Mouse (Mus musculus) left cerebral cortex, postnatal 14 days (tissue): ENCODE data around the gene Cenph. TPM values are rescaled to one million over a fixed set of nuclear protein-coding genes. Genes with fewer than 3 reads are reported as not detected.
A peak's percentile ranks its signal among the peaks of the same experiment; 100 is the strongest.
"Not testable (repeated sequence)": the region's sequence is repeated elsewhere in the genome, so short reads cannot be mapped to it uniquely, and the experiment has no call there.

Experiments
- DNase-seq, 2 experiments: peaks; one replicate each; pipeline ENCODE4 v3.0.0; 2021 to 2022; ENCODE audit warnings: low spot score in 2 of 2, mixed read lengths in 1 of 2
- intact Hi-C: fragments of 180-260 bp; cut with DNase I; formaldehyde crosslinking; loops from one replicate; pipeline ENCODE4 v1.15.1; 2025
- long read RNA-seq, 2 experiments: library from polyadenylated mRNA; stranded (forward); transcript quantifications; one replicate each; pipeline ENCODE4 v2.0.0; 2021
- total RNA-seq, 2 experiments: library from RNA; stranded (reverse); gene quantifications; 2 replicates each; pipeline ENCODE4 v1.2.3; 2021

Cenph gene
- total RNA-seq: under 1 TPM; 0.66 to 0.72 TPM
- long read RNA-seq, experiment 1, partial matches to known transcripts: 1 of 1 reads
- long read RNA-seq, experiment 1, other reads (novel, unspliced or antisense): 0 of 1 reads
- long read RNA-seq, experiment 2: 0 reads

DNA sequence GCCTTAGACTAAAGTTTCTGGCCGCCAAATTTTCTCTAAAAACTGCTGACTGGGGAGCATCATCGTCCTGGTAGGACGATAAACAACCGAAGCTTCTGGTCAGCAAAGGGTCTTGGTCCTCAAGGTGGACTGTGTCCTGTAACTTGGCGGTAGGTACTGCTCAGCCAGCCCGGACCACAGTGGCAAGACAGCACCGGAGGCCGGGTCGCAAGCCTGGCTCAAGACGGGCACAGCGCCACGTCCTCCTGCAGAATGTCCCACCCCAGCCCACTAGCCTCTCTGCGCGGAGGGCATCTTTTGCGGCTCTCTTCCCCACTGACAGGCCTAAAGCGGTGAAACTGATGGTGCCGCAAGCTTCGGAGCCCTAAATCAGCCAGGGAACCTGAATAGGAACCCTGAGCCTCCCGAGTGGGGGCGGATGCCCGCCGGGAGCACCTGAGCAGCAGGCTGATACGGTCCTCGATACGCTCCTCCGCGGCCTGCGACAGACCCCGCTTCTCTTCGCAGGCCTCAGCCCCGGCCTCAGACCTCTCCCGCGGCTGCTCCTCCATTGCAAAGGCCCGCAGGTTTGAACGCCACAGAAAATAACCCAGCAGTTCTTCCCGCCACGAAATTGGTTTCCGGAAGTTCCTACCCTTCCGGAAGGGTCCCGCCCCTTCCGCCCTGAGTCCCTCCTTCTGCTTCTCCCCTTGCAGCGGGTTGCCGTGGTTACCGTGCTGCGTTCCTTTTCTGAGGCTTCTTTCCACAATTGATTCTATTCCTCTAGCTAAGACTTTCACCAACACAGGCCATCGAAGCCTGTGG is at the start of gene Cenph:
Gene Cenph, minus strand, starts transcription at position 648 of the 804 bp plus-strand sequence.
- DNase-seq: peak; percentile 71 to 80
- intact Hi-C loops: no loop called here

GRCm38 (mm10) chr13:100824916-100825315 is 49.2 kb upstream of the Cenph start:
- intact Hi-C loops: loop anchor here (10.0 kb wide), 1 partner anchor 110 kb away; no protein-coding TSS in a partner anchor
- no peak for DNase-seq

DNA sequence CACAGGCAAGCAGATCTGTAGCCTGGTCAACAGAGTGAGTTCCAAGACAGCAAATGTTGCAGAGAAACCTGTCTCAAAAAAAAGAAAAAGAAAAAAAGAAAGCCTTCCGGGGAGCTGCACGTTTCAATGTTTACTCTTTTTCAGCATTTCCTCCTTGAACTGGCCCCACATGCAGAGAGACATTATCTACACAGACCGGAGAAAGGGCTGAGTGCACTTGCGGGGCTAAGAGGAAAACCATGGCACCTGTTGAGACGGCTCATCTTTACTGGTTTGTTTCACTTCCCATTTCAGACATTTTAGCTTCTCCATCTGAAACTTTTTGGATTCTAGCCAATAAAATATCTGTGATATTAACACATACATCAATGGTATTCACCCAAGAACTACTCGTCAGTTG is 48.6 kb upstream of the Cenph start:
- intact Hi-C loops: loop anchor here (10.0 kb wide), 1 partner anchor 110 kb away; no protein-coding TSS in a partner anchor
- no peak for DNase-seq

DNA sequence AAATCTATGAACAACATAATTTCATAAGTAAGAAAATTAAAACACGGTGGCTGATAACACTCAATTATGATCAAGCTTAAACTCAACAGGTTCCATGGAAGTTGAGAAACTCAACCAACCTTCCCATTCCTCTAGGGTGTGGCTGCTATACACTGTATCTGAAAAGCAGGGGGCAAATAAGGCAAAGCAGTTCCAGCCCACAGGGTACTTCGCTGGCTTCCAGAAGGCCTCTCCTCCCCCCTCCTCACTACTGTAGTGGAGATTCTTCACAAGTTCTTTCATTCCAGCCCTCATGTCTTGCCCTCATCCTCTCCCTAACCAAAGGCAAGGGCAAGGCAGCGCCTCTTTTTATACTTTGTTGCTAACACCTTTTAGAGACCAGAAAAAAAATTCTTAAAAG is 48.2 kb upstream of the Cenph start:
- intact Hi-C loops: loop anchor here (10.0 kb wide), 1 partner anchor 109 kb away; no protein-coding TSS in a partner anchor
- DNase-seq: no peak

DNA sequence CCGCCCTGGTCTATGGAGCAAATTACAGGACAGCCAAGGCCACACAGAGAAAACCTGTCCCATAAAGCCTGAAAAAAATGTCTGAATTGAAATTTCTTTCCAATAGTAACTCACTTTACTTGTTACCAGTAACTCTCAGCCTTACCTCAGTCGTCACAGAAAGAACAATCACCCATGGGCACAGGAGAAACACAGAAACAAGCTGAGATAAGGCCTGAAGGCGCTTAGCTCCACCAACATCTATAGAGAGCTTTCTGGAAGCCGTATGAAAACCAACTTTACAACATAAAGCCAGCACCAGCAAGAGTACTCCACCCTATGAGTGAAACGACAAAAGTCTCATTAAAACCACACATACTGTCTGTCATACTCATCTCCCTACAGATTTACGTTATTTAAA is 38.8 kb upstream of the Cenph start:
- intact Hi-C loops: no loop called here
- no peak for DNase-seq

GRCm38 (mm10) chr13:100805776-100806175 is 30.1 kb upstream of the Cenph start:
- no peak for DNase-seq
- intact Hi-C loops: loop anchor here (10.0 kb wide), 2 partner anchors 171 to 321 kb away; no protein-coding TSS in a partner anchor

GRCm38 (mm10) chr13:100797171-100797570 is 21.5 kb upstream of the Cenph start:
- DNase-seq: no peak
- intact Hi-C loops: no loop called here

- intact Hi-C loops: loop anchor here (5.0 kb wide), 1 partner anchor 47 kb away; the partner anchor contains the start of gene Mrps36
- DNase-seq: no peak
Measured at GRCm38 (mm10) chr13:100789083-100789482, 13.4 kb upstream of the Cenph start.

DNA sequence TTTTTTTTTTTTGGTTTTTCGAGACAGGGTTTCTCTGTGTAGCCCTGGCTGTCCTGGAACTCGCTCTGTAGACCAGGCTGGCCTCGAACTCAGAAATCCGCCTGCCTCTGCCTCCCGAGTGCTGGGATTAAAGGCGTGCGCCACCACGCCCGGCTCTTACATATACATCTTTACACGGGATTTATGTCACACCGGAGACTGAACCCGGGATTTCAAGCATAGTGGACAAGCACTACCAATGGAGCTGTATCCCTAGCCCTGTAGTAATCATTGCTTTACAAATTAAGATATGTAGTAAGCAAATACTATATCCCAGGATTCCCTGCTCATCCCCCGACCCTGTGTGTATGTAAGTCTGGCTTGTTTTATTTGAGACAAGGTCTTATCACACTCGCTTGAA is 12.4 kb upstream of the Cenph start:
- intact Hi-C loops: loop anchor here (5.0 kb wide), 1 partner anchor 46 kb away; the partner anchor contains the start of gene Mrps36
- not testable (repeated sequence) for DNase-seq

DNA sequence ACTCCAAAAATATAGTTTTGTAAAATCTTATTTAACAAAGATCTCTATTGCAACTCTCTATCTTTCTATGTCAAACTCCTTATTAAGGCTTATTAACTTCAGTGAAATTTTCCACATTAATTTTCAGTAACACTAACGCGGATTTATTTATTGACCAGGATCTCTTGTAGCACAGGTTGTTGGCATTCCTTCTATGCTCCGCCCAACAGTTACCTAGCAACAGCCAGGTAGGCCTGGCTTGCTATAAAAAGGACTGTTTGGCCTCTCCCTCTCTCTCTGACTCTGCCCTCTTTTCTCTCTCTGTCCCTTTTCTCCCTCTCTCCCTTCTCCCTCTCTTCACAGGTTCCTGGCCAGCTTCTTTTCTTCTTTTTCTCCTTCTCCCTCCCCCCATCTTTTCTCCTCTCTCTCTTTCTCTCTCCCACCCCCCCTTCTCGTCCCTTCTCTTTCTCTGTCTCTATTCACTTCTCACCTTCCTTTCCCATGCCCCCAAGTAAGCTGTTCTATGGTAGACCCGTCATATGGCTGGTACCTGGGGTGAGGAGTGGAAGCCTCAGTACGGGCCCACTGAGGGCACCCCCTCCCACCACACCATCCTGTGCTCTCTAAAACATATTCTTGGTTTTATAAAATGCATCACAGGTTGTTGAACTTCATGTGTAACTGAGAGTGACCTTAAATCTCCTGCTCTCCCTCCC is 11.8 kb upstream of the Cenph start:
- intact Hi-C loops: loop anchor here (5.0 kb wide), 1 partner anchor 45 kb away; the partner anchor contains the start of gene Mrps36
- DNase-seq: no peak

DNA sequence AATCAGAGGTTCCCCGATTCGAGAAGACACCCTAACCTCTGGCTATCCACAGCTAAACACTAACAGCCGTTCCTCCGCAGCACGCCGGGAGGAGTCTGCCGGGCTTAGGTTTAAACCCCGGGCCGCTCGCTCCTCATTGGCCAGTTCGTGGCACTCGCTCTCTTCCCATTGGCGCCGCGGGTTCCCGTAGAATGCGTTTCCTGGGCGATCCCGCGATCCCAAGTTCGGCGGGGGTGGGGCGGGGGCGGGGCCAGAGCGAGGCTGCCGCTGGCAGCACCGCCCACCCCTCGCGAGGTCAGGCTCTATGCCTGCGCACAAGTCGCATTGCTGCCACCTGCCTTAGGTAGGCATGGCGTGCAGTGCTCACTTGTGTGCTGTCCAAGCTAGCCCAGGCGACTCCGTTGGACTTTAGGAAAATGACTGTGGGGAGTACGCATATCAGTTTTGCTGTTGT is 10.7 kb upstream of the Cenph start, which contains the start of gene Ccnb1:
Gene Ccnb1, minus strand, starts transcription at position 157 of the 454 bp plus-strand sequence.
- intact Hi-C loops: loop anchor here (5.0 kb wide), 1 partner anchor 44 kb away; the partner anchor contains the start of gene Mrps36

GRCm38 (mm10) chr13:100785806-100786413 is 10.2 kb upstream of the Cenph start:
- intact Hi-C loops: loop anchor here (5.0 kb wide), 1 partner anchor 44 kb away; the partner anchor contains the start of gene Mrps36
- no peak for DNase-seq

More for the DNA sequence above, 10.7 kb upstream of the Cenph start, which contains the start of gene Ccnb1:
- peak; percentile 89 to 91 for DNase-seq

DNA sequence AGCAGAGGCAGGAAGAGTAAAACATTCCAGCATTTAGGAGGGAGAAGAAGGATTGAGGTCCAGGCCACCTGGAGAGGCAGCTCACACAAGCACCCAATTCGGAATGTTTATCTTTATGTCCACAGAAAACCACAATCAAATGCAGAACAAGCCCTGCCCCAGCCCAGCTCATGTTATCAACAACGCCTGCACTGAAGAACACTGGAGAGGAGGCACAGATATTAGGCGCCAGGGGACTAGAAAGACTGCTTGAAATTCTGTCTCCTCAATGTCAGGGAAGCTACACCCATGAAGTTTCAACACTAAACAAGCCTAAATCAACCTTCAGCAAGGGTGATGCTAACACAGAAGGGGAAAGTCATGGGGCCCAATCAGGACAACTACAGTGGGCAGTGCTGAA is 1.8 kb upstream of the Cenph start:
- DNase-seq: no peak
- intact Hi-C loops: no loop called here

DNA sequence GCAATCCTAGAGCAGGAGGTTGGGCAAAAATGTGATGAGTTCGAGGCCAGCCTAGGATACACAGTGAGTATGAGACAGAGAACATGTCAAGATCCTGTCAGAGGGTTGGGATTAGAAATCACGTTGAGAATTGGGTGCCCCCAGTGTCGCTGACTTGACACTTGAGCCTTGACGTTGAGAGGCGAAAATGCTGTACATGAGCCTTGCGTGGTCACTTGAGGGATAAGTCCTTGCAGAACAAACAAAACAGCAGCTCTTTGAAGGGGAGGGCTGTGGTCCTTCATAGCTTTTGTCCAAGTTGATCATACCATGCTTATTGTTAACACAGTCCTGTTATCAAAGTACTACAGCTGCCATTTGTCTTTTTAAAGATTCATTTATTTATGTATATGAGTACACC is 1.0 kb upstream of the Cenph start:
- no peak for DNase-seq
- intact Hi-C loops: no loop called here

DNA sequence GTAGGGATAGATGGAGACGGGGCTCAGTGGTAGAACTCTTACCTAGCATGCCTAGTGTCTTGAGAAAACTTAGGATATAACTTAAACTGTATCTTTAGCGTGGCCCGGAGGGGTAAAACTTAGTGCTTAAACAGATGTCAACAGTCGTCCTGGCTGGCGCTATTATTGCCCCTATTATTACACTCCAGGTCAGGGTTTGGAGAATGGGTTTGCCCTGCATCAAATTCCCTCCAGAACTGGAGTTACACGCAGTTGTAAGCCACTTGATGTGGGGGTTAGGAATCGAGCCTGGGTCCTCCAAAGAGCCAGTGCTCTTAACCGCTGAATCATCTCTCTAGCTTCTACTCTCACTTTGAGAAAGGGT is 339 bp upstream of the Cenph start:
- intact Hi-C loops: no loop called here
- DNase-seq: no peak

GRCm38 (mm10) chr13:100774704-100775103 is 995 bp downstream of the Cenph start:
- intact Hi-C loops: no loop called here
- no peak for DNase-seq

DNA sequence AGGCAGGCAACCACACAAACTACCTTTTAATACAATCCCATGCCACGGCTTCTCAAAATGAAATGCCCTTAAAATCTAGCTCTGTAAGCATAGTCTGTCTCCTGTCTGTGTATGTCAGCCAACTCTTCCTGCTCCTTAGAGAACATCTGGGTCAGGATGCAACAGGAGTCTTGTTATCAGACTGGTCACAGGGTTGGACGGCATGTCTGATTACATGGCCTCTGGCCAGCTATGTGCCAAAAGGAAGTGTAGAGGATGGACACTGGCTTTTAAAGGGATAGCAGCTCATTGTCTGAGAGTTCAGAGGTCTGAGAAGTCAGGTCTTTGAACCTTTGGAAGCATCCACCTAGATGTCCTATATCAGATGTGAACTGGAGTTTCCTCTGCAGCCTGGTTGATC is 20.4 kb downstream of the Cenph start:
- DNase-seq: no peak
- intact Hi-C loops: no loop called here

GRCm38 (mm10) chr13:100754186-100754585 is 21.5 kb downstream of the Cenph start:
- no peak for DNase-seq
- intact Hi-C loops: no loop called here

DNA sequence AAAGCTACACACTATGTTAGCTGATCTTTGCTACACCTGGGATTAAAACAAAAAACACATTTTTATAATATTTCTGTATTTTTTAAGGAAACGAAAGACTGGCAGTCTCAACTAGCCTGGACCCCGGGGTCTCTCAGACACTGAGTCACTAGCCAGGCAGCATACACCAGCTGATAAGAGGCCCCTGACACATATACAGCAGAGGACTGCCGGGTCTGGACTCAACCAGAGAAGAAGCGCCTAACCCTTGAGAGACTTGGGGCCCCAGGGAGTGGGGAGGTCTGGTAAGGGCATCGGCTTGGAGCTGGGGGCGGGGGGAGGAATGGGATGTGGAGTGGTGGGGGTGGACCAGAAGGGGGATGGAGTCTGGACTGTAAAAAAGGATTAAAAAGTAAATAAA is 22.7 kb downstream of the Cenph start:
- intact Hi-C loops: no loop called here
- DNase-seq: no peak
